Mouse (Mus musculus): ENCODE measurements around the gene Kremen1.

DNA sequence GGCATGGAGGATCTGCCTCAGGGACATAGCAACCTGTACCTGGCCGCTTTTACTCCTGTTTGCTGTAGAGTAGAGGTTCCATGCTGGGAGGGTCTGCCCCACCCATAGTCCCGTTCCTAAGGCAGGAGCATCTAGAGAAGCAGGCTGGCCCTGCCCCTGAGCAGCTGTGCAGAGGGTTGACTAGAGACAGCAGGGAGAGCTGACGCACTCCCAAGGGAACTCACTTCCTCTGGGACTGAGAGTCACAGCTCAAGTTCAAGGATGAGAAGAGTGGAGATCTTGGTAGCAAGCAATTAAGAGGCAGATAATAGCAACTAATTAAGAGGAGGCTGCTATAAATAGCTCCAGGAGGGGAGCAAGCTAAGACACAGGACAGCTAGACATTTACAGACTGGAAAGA, 88.5 kb downstream of the Kremen1 start:
- TF ChIP-seq CTCF (IDR thresholded peaks at IDR 0.05; ENCODE audit: extremely low read depth, insufficient read depth, insufficient read length, insufficient replicate concordance) (no peak), POLR2A (IDR thresholded peaks at IDR 0.05; ENCODE audit: low read depth, low read length) (no peak)

Measured in spleen, adult 2 months (tissue).